Mouse (Mus musculus) heart, embryonic 16.5 days (tissue): ENCODE results near the gene Sh3pxd2a. TPM values are rescaled to one million over a fixed set of nuclear protein-coding genes. Genes with fewer than 3 reads are reported as not detected.

ENCODE experiments used
- ATAC-seq: fragments of 200-750 bp; cut with Nextera tagmentation; replicated peaks from 2 replicates; pipeline ENCODE4 v1.8.0; 2017; ENCODE audit warnings: moderate number of reproducible peaks; ENCODE audit not compliant: insufficient read depth, low FRiP score; ENCODE audit errors: extremely low read depth
- H3K27ac ChIP-seq: fragments of 300-500 bp; sonication (generic); 2 replicates; pipeline ENCODE4 v1.5.1; 2014; ENCODE audit warnings: mild to moderate bottlenecking, low read length, control low read depth, moderate library complexity
- H3K27me3 ChIP-seq: fragments of 300-500 bp; sonication (generic); 2 replicates; pipeline ENCODE4 v1.6.1; 2014; ENCODE audit warnings: low read length, mixed read lengths; ENCODE audit not compliant: control insufficient read depth, insufficient read depth
- H3K36me3 ChIP-seq: fragments of 300-500 bp; sonication (generic); 2 replicates; pipeline ENCODE4 v1.6.1; 2014; ENCODE audit not compliant: control insufficient read depth, insufficient read depth
- H3K4me1 ChIP-seq: fragments of 300-500 bp; sonication (generic); 2 replicates; pipeline ENCODE4 v1.6.1; 2014; ENCODE audit warnings: low read length, mixed read lengths; ENCODE audit not compliant: control insufficient read depth, insufficient read depth
- H3K4me2 ChIP-seq: fragments of 300-500 bp; sonication (generic); 2 replicates; pipeline ENCODE4 v1.6.1; 2014; ENCODE audit warnings: low read depth, mild to moderate bottlenecking, control low read depth, low read length
- H3K4me3 ChIP-seq: fragments of 300-500 bp; sonication (generic); 2 replicates; pipeline ENCODE4 v1.5.1; 2014; ENCODE audit warnings: mild to moderate bottlenecking, control low read depth, low read length
- H3K9ac ChIP-seq: fragments of 300-500 bp; sonication (generic); 2 replicates; pipeline ENCODE4 v1.6.1; 2014; ENCODE audit warnings: low read length, control low read depth
- H3K9me3 ChIP-seq: fragments of 300-500 bp; sonication (generic); replicated peaks from 2 replicates; pipeline ENCODE4 v1.6.1; 2016; ENCODE audit warnings: low read length; ENCODE audit not compliant: control insufficient read depth
- WGBS: fragments of 180-500 bp; shearing (Covaris S2); extraction: QIAGEN DNeasy Blood & Tissue Kit; methylation state at CpG from one replicate; pipeline ENCODE4 v1.1.7; 2014; 5-methylcytosine and 5-hydroxymethylcytosine counted together
- polyA plus RNA-seq: library from polyadenylated mRNA; unstranded; fragments of >200 nt; fragmentation: Nextera tagmentation; extraction: Ambion mirVana; gene quantifications from 2 replicates; pipeline ENCODE4 v1.2.1, GENCODE M21; 2015

Sh3pxd2a gene
- polyA plus RNA-seq, 1 experiment from 2014 or later = 4.5 TPM

- Histone ChIP-seq H3K36me3 (no peaks in the 10 kb centered on the region), H3K4me3 (no peak overlapping the region), H3K9me3 (no peaks in the 10 kb centered on the region), H3K27me3 (no peaks in the 10 kb centered on the region), H3K4me1 (peaks cover 32% of the 10 kb centered on the region), H3K27ac (peak overlapping the region; percentile 70), H3K4me2 (peak overlapping the region; percentile 36), H3K9ac (peak overlapping the region; percentile 8)
- peak; percentile 88 for ATAC-seq
- WGBS = 6% methylated on average over 10 of the region's 10 CpGs
Measured at GRCm38 (mm10) chr19:47330743-47331227, 133.4 kb downstream of the Sh3pxd2a start.

GRCm38 (mm10) chr19:47329102-47329501, 135.1 kb downstream of the Sh3pxd2a start:
- H3K4me3 ChIP-seq = no peak overlapping the region
- H3K27ac ChIP-seq = no peak overlapping the region
- H3K27me3 ChIP-seq = no peaks in the 10 kb centered on the region
- no peaks in the 10 kb centered on the region for H3K36me3 ChIP-seq
- WGBS = 71% methylated on average over 1 of the region's 1 CpGs
- H3K4me2 ChIP-seq = no peak overlapping the region
- no peaks in the 10 kb centered on the region for H3K9me3 ChIP-seq
- peaks cover 26% of the 10 kb centered on the region for H3K4me1 ChIP-seq
- H3K9ac ChIP-seq = no peak overlapping the region
- ATAC-seq = no peak

- Histone ChIP-seq H3K4me2 (no peak overlapping the region), H3K4me3 (no peak overlapping the region), H3K27me3 (no peaks in the 10 kb centered on the region), H3K27ac (no peak overlapping the region), H3K4me1 (peaks cover 26% of the 10 kb centered on the region), H3K36me3 (no peaks in the 10 kb centered on the region), H3K9ac (no peak overlapping the region), H3K9me3 (no peaks in the 10 kb centered on the region)
- ATAC-seq = no peak
- 31% methylated on average over 11 of the region's 11 CpGs for WGBS
Measured at GRCm38 (mm10) chr19:47327896-47328882, 136.0 kb downstream of the Sh3pxd2a start.

- WGBS = 53% methylated on average over 5 of the region's 5 CpGs
- peaks cover 31% of the 10 kb centered on the region for H3K4me1 ChIP-seq
- no peak overlapping the region for H3K4me3 ChIP-seq
- H3K27me3 ChIP-seq = no peaks in the 10 kb centered on the region
- H3K27ac ChIP-seq = no peak overlapping the region
- no peaks in the 10 kb centered on the region for H3K36me3 ChIP-seq
- ATAC-seq = no peak
- no peak overlapping the region for H3K4me2 ChIP-seq
- peak overlapping the region; percentile 5; the same call in 1 of the 2 replicates for H3K9ac ChIP-seq
- no peaks in the 10 kb centered on the region for H3K9me3 ChIP-seq
Measured at GRCm38 (mm10) chr19:47325881-47326280, 138.3 kb downstream of the Sh3pxd2a start.

GRCm38 (mm10) chr19:47323096-47323849, 140.9 kb downstream of the Sh3pxd2a start:
- Histone ChIP-seq H3K27me3 (no peaks in the 10 kb centered on the region), H3K9ac (no peak overlapping the region), H3K4me1 (peaks cover 48% of the 10 kb centered on the region), H3K27ac (no peak overlapping the region), H3K4me2 (no peak overlapping the region), H3K36me3 (no peaks in the 10 kb centered on the region), H3K9me3 (no peaks in the 10 kb centered on the region), H3K4me3 (no peak overlapping the region)
- WGBS = 75% methylated on average over 11 of the region's 11 CpGs
- no peak for ATAC-seq

- peak overlapping the region; percentile 39 for H3K9ac ChIP-seq
- WGBS = 17% methylated on average over 8 of the region's 8 CpGs
- peak; percentile 57 for ATAC-seq
- H3K27me3 ChIP-seq = no peaks in the 10 kb centered on the region
- H3K4me2 ChIP-seq = peak overlapping the region; percentile 47
- no peaks in the 10 kb centered on the region for H3K36me3 ChIP-seq
- peak overlapping the region; percentile 29 for H3K4me3 ChIP-seq
- H3K9me3 ChIP-seq = no peaks in the 10 kb centered on the region
- peaks cover 65% of the 10 kb centered on the region for H3K4me1 ChIP-seq
- H3K27ac ChIP-seq = peak overlapping the region; percentile 54
Measured at GRCm38 (mm10) chr19:47320331-47320668, 143.9 kb downstream of the Sh3pxd2a start.

GRCm38 (mm10) chr19:47319521-47320330, 144.5 kb downstream of the Sh3pxd2a start:
- Histone ChIP-seq H3K36me3 (no peaks in the 10 kb centered on the region), H3K4me3 (peak overlapping the region; percentile 29), H3K27me3 (no peaks in the 10 kb centered on the region), H3K27ac (peak overlapping the region; percentile 53), H3K9ac (peak overlapping the region; percentile 39), H3K9me3 (no peaks in the 10 kb centered on the region), H3K4me2 (peak overlapping the region; percentile 47), H3K4me1 (peaks cover 71% of the 10 kb centered on the region)
- ATAC-seq = no peak
- 54% methylated on average over 10 of the region's 10 CpGs for WGBS

- Histone ChIP-seq H3K4me3 (no peak overlapping the region; the same call in 1 of the 2 replicates), H3K27me3 (no peaks in the 10 kb centered on the region), H3K9ac (no peak overlapping the region), H3K9me3 (no peaks in the 10 kb centered on the region), H3K4me1 (peaks cover 71% of the 10 kb centered on the region), H3K36me3 (no peaks in the 10 kb centered on the region), H3K27ac (no peak overlapping the region; the same call in 1 of the 2 replicates), H3K4me2 (peak overlapping the region; percentile 47)
- 85% methylated on average over 8 of the region's 8 CpGs for WGBS
- no peak for ATAC-seq
Measured at GRCm38 (mm10) chr19:47319061-47319460, 145.1 kb downstream of the Sh3pxd2a start.
